Mouse (Mus musculus) hindbrain, embryonic 10.5 days (tissue): ENCODE results near the gene Dek. TPM values are rescaled to one million over a fixed set of nuclear protein-coding genes. Genes with fewer than 3 reads are reported as not detected.
A peak's percentile ranks its signal among the peaks of the same experiment; 100 is the strongest.

Experiments
- DNase-seq: peaks from one replicate; pipeline ENCODE4 v3.0.0-alpha.2; 2017; ENCODE audit warnings: low spot score
- H3K27ac ChIP-seq: fragments of 300-500 bp; sonication (generic); 2 replicates; pipeline ENCODE4 v1.5.1; 2016; ENCODE audit warnings: mild to moderate bottlenecking, moderate library complexity
- H3K27me3 ChIP-seq: fragments of 300-500 bp; sonication (generic); 2 replicates; pipeline ENCODE4 v1.6.1; 2016; ENCODE audit warnings: mild to moderate bottlenecking; ENCODE audit not compliant: poor library complexity, insufficient read depth, severe bottlenecking
- H3K36me3 ChIP-seq: fragments of 300-500 bp; sonication (generic); 2 replicates; pipeline ENCODE4 v1.6.1; 2016; ENCODE audit warnings: mild to moderate bottlenecking, moderate library complexity
- H3K4me1 ChIP-seq: fragments of 300-500 bp; sonication (generic); replicated peaks from 2 replicates; pipeline ENCODE4 v1.6.1; 2016; ENCODE audit warnings: mild to moderate bottlenecking
- H3K4me3 ChIP-seq: fragments of 300-500 bp; sonication (generic); 2 replicates; pipeline ENCODE4 v1.5.1; 2016; ENCODE audit warnings: mild to moderate bottlenecking, moderate library complexity
- H3K9me3 ChIP-seq: fragments of 300-500 bp; sonication (generic); 2 replicates; pipeline ENCODE4 v1.6.1; 2016; ENCODE audit warnings: mild to moderate bottlenecking, moderate library complexity
- WGBS: fragments of 180-500 bp; shearing (Covaris S2); methylation state at CpG from one replicate; pipeline ENCODE4 v1.1.7; 2016; 5-methylcytosine and 5-hydroxymethylcytosine counted together
- polyA plus RNA-seq: library from polyadenylated mRNA; unstranded; fragments of >200 nt; fragmentation: Nextera tagmentation; extraction: Ambion mirVana; gene quantifications from 2 replicates; pipeline ENCODE4 v1.2.1, GENCODE M21; 2016

Gene Dek
- 222 and 348 TPM in 2 replicates for polyA plus RNA-seq

DNA sequence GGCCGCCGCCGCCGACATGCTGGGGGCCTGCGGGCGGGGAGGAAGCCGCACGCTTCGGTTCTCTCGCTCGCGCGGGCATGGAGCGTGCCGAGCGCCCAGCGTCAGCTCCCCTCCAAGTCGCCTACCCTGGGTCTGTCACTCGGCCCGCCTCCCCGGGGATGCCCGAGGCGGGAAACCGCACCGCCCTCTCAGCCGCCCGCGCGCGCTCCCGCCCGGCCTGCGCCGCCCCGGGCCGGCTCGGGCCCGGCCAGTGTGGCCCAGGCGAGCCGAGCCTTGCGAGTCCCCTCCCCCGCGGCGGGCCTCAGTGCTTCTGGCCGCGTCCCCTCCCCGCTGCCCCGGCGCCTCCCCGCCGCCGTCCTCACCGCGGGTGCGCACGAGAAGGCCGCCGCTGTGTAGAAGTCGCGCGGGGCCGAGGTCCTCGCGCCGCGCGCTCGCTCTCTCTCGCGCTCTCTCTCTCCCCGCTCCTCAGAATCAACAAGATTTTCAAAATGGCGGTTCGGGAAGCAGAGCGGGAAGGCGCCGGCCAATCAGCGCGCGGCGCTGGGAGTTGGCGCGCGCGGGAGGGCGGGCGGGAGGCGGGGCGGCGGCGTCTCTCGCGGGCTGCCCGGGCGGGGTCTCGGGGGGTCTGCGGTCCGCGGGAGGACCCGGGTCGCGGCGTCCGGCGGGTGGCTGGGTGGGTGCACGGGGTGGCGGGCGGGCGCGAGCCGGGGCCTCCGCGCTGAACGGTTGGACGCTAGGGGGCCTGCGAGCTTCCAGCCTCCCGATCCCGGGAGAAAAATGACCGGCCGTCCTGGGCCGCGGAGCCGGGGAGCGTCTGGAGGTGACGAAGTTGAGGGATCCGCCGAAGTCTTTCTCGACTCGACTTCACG, at the start of gene Dek:
Dek (minus strand) TSS at position 491 of the 869 bp plus-strand sequence.
- H3K9me3 ChIP-seq: no peaks in the 10 kb centered on the region
- H3K27me3 ChIP-seq: no peaks in the 10 kb centered on the region
- WGBS: under 1% methylated on average over 128 of the region's 129 CpGs
- DNase-seq: peak; percentile 92
- H3K4me3 ChIP-seq: peak within 1 kb of the TSS; percentile 99
- peaks cover 29% of the 10 kb centered on the region for H3K4me1 ChIP-seq
- H3K27ac ChIP-seq: peak within 1 kb of the TSS; percentile 100
- H3K36me3 ChIP-seq: peaks cover 22% of the 10 kb centered on the region

DNA sequence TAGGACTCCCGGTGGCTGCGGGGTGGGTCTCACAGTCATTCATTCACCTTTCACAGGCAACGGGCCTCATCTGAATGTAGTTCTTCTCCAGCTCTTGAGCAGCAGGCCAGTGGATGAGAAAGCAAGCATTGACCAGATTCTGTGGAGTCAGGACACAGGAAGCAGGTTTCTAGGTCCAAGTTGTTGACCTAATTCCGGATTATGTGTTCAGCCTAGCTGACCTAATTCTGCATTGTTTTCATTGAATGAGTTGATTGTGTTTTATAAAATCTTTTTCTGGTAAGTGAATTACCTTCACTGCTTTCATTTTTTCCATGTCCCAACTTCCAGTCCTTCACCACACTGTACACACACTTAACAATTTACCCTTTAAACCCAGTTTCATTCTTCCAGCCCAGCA, 48.9 kb upstream of the Dek start:
- H3K4me3 ChIP-seq: no peak overlapping the region
- H3K27ac ChIP-seq: 0 out of 2 replicates have a peak overlapping the region, but pooled peaks have one; percentile 2
- H3K27me3 ChIP-seq: 0 out of 2 replicates have a peak, but pooled peaks cover 3% of the 10 kb centered on the region
- H3K36me3 ChIP-seq: no peaks in the 10 kb centered on the region
- 83% methylated on average over 4 of the region's 4 CpGs for WGBS
- DNase-seq: no peak
- H3K4me1 ChIP-seq: peaks cover 8% of the 10 kb centered on the region; the same call in 1 of the 2 replicates
- H3K9me3 ChIP-seq: no peaks in the 10 kb centered on the region

DNA sequence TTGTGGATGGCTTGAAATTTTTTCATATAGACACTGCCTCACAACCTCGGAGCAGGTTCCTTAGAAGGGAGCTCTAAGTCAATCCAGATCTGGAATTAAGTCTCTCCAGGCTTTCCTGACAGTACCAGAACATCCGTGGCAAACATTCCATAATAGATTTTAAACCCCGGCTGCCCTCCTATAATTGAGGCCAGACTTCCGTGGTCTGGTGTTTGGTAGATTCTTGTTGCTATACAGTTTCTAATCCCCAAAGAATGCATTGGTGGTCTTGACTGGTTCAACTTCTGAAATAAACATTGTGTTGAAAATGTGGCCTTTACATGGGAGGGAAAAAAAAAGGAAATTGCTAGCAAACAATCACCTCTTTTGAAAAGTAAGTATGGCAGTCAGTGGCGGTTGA, 47.2 kb upstream of the Dek start:
- H3K4me1 ChIP-seq: peaks cover 14% of the 10 kb centered on the region; the same call in 1 of the 2 replicates
- no peaks in the 10 kb centered on the region for H3K36me3 ChIP-seq
- H3K27ac ChIP-seq: no peak overlapping the region
- no peaks in the 10 kb centered on the region for H3K9me3 ChIP-seq
- DNase-seq: no peak
- H3K27me3 ChIP-seq: 0 out of 2 replicates have a peak, but pooled peaks cover 3% of the 10 kb centered on the region
- no peak overlapping the region for H3K4me3 ChIP-seq
- WGBS: 74% methylated on average over 5 of the region's 5 CpGs

DNA sequence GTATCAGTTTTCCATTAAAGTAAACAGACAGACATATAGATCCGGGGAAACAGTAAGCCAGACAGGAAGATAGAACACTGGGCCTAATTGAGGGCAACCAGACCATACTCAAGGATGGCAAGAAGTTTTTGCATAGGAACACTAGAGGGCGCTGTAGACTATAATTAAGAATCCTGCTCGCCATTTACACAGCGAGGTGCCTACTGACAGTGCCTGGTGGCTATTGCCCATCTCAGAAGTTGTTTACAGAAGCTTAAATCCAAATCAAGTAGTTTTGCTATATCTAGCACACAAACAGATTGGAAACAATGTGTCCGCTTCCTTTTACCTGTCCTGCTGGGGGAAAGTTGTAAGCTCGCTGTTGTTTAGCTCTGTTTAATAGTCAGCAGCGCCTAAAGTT, 46.4 kb upstream of the Dek start:
- 0 out of 2 replicates have a peak, but pooled peaks cover 3% of the 10 kb centered on the region for H3K27me3 ChIP-seq
- WGBS: 33% methylated on average over 7 of the region's 7 CpGs

DNA sequence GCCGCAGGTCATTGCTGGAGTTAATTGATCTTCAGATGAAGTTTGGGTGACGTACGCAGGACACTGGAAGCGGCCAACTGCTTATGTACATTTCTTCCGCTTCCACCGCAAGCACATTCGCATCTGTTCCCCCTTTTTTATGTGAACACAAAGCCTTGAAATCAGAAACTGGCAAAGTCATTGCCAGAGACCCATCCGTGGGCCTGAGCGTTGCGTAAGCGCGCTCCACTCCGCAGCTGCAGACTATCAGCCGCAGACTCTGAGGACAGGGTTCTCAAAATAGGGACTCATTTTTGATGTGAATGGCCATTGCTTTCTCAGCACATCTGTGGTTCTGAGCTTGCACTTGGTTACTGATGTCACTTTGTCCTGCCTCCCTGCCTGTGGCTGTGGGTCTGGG, 45.1 kb upstream of the Dek start:
- Histone ChIP-seq H3K27ac (no peak overlapping the region), H3K9me3 (no peaks in the 10 kb centered on the region), H3K4me1 (peaks cover 12% of the 10 kb centered on the region; the same call in 1 of the 2 replicates), H3K4me3 (no peak overlapping the region), H3K27me3 (0 out of 2 replicates have a peak, but pooled peaks cover 3% of the 10 kb centered on the region), H3K36me3 (no peaks in the 10 kb centered on the region)
- WGBS: 94% methylated on average over 14 of the region's 14 CpGs
- no peak for DNase-seq

More for the DNA sequence above, 46.4 kb upstream of the Dek start:
- peak; percentile 26 for DNase-seq
- Histone ChIP-seq H3K4me1 (peaks cover 18% of the 10 kb centered on the region; the same call in 1 of the 2 replicates), H3K36me3 (no peaks in the 10 kb centered on the region), H3K9me3 (no peaks in the 10 kb centered on the region), H3K4me3 (no peak overlapping the region), H3K27ac (no peak overlapping the region)

DNA sequence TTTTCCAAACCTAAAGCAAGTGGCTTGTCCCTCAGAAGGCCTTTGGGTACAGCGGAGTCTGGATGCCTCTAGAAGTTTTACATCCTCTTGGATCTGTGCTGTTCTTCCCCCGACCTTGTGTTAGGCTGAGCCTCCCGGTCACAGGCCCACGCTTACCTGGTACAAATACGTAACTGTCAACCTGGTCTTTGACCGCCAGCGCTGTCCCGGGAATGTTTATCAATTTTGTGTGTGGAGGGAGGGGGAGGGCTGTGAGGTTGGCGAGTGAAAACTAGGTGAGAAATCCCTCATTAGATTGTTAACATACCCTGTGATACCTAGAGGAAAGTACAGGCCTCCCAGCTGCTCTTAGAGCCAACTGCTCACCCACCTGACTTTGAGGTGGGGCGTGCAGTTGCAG, 44.0 kb upstream of the Dek start:
- no peak overlapping the region for H3K4me3 ChIP-seq
- 0 out of 2 replicates have a peak, but pooled peaks cover 3% of the 10 kb centered on the region for H3K27me3 ChIP-seq
- no peaks in the 10 kb centered on the region for H3K36me3 ChIP-seq
- no peak for DNase-seq
- no peaks in the 10 kb centered on the region for H3K9me3 ChIP-seq
- WGBS: 94% methylated on average over 10 of the region's 10 CpGs
- H3K27ac ChIP-seq: no peak overlapping the region
- peaks cover 12% of the 10 kb centered on the region; the same call in 1 of the 2 replicates for H3K4me1 ChIP-seq

DNA sequence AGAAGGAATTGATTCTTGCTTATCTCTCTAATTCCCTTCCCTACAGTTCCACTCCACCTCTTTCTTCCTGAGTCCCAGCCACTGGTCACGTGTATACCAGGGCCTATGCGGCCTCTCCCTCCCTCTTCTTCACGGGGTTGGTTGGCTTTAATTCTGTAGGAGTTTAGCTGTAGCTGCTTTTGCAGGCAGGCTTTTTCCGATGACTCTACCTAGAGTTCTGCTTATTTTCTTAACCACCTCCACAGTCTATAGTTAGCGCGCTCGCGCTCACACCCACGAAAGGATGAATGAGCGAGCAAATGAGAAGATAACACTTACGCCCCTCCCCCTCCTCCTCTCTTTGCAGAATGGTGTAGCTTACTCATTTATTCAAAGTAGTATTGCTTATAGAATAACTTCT, 42.6 kb upstream of the Dek start:
- DNase-seq: no peak
- WGBS: 69% methylated on average over 11 of the region's 11 CpGs
- Histone ChIP-seq H3K27me3 (0 out of 2 replicates have a peak, but pooled peaks cover 3% of the 10 kb centered on the region), H3K36me3 (no peaks in the 10 kb centered on the region), H3K4me1 (peaks cover 12% of the 10 kb centered on the region; the same call in 1 of the 2 replicates), H3K4me3 (no peak overlapping the region), H3K9me3 (no peaks in the 10 kb centered on the region), H3K27ac (0 out of 2 replicates have a peak overlapping the region, but pooled peaks have one; percentile 23)

DNA sequence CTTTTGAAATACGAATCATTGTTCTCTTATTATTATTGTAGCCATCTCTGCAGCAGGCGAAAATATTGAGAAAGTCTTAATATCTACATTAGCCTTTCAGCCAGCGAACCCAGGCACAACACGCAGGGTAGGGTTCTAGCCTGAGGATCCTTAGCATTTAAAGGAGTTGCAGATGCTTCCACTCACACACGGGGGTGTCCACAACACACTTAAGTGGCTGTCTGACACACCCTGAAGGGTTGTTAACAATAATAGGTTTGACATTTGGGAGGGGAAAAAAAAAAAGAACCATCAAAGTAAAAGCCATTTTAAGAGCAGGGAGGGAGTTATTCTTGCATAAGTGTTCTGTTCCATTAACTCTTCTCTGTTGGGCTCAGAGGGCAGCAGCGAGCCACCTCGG, 40.4 kb upstream of the Dek start:
- Histone ChIP-seq H3K4me1 (peaks cover 12% of the 10 kb centered on the region; the same call in 1 of the 2 replicates), H3K9me3 (no peaks in the 10 kb centered on the region), H3K4me3 (no peak overlapping the region), H3K36me3 (no peaks in the 10 kb centered on the region), H3K27ac (no peak overlapping the region), H3K27me3 (no peaks in the 10 kb centered on the region)
- DNase-seq: no peak
- WGBS: 82% methylated on average over 7 of the region's 7 CpGs

DNA sequence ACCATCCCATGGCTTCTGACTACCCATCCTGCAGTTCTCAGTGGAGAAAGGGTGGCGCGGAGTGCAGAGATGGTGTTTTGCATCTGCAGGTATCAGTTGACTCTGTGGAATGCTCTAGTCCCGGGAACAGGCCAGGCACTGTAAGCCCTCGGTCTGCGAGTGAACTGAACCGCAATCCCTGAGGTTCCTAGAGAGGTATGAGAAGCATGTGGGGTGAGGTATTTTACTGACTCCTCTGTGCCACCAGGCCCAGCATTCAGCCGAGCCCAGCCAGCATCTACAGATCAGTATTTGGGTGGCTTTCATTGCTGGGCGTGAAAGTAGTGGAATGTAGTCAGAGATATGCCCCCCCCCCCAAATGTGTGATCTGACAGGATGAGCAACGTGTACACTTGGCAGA, 39.9 kb upstream of the Dek start:
- Histone ChIP-seq H3K4me1 (peaks cover 12% of the 10 kb centered on the region; the same call in 1 of the 2 replicates), H3K27me3 (no peaks in the 10 kb centered on the region), H3K4me3 (no peak overlapping the region), H3K36me3 (no peaks in the 10 kb centered on the region), H3K9me3 (no peaks in the 10 kb centered on the region), H3K27ac (0 out of 2 replicates have a peak overlapping the region, but pooled peaks have one; percentile 0)
- WGBS: 72% methylated on average over 9 of the region's 9 CpGs
- DNase-seq: no peak

DNA sequence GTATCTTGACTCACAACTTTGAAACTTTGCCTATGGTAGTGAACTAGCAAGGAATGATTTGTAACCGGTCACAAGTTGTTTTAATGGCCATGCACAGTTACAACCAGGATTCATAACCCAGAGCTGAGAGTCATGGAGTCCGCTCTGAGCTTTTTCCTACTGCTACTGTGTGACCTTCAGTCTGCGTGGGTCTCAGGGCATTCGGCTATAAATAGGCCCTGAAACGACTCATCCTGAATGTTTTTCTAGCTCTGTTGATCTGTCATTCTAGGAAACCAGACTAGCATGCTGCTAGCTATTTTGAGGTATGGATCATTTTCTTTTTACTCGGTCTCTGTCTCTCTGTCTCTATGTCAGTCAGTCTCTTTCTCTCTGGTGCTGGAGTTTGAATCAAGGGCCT, 36.8 kb upstream of the Dek start:
- WGBS: 82% methylated on average over 6 of the region's 6 CpGs
- peaks cover 12% of the 10 kb centered on the region; the same call in 1 of the 2 replicates for H3K9me3 ChIP-seq
- no peaks in the 10 kb centered on the region for H3K36me3 ChIP-seq
- no peak for DNase-seq
- no peak overlapping the region for H3K4me3 ChIP-seq
- H3K27ac ChIP-seq: no peak overlapping the region
- 0 out of 2 replicates have a peak, but pooled peaks cover 1% of the 10 kb centered on the region for H3K4me1 ChIP-seq
- H3K27me3 ChIP-seq: no peaks in the 10 kb centered on the region

DNA sequence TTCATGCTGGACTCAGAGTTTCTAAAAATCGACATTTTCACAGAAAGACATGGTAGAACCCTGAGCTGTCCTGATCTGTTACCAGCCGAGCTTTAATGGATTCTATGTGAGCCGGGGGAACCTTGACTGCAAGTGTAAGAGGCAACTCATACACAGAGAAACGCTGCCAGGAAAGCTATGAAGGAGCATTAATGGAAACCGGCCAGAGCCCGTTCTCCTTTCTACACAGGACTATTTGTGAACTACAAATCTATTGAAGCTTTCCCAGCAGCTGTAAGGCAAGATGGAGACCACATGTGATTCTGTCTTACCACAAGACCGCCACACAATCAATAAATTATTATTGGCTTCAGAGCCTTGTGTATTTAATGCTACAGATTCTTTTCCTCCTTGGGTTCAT, 29.7 kb upstream of the Dek start:
- no peak for DNase-seq
- Histone ChIP-seq H3K4me3 (no peak overlapping the region), H3K4me1 (no peaks in the 10 kb centered on the region), H3K9me3 (peaks cover 12% of the 10 kb centered on the region; the same call in 1 of the 2 replicates), H3K36me3 (no peaks in the 10 kb centered on the region), H3K27ac (no peak overlapping the region), H3K27me3 (no peaks in the 10 kb centered on the region)
- 93% methylated on average over 7 of the region's 7 CpGs for WGBS

DNA sequence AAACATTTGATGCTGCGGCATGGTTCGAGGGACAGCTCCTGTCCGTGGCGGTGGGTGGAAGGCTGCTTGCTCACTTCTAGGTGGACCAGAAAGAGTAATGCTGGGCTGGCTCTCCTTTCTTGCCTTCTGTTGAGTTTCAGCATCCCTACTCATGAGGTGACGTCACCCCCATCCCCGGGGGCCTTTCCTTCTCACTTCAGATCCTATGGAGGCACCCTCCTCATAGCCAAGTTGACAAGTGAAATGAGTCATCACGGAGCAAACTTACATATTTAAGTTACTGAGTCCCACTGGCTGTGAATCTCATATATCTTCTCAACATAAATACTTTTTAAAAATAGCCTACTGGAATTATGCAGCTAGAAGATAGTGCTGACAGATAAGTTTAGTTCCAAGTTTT, 28.8 kb upstream of the Dek start:
- H3K27ac ChIP-seq: no peak overlapping the region
- no peak overlapping the region for H3K4me3 ChIP-seq
- peaks cover 12% of the 10 kb centered on the region; the same call in 1 of the 2 replicates for H3K9me3 ChIP-seq
- no peaks in the 10 kb centered on the region for H3K36me3 ChIP-seq
- no peak for DNase-seq
- H3K27me3 ChIP-seq: no peaks in the 10 kb centered on the region
- WGBS: 94% methylated on average over 7 of the region's 7 CpGs
- H3K4me1 ChIP-seq: no peaks in the 10 kb centered on the region

DNA sequence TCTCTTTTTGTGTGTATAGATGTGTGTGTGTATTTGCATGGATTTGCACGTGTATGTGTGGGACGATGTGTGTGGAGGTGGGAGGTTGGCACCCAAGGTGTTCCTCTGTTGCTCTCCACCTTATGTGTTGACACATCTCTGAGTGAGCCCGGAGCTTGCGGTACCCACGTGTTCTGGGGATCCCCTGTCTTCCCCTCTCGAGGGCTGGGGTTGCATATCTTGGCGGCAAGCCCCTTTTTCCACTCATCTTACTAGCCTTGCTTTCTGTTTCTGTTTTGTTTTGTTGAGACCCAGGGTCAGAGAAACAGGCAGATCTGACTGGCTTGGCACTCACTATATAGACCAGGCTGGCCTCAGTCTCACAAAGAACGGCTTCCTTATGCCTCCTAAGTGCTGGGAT, 27.1 kb upstream of the Dek start:
- H3K27ac ChIP-seq: no peak overlapping the region
- H3K27me3 ChIP-seq: no peaks in the 10 kb centered on the region
- H3K9me3 ChIP-seq: no peaks in the 10 kb centered on the region
- H3K4me1 ChIP-seq: peaks cover 4% of the 10 kb centered on the region
- DNase-seq: no peak
- 89% methylated on average over 8 of the region's 8 CpGs for WGBS
- no peaks in the 10 kb centered on the region for H3K36me3 ChIP-seq
- no peak overlapping the region for H3K4me3 ChIP-seq
